Mouse (Mus musculus) CH12.LX (cell line): ENCODE data around the gene 4930447F04Rik. TPM values are rescaled to one million over a fixed set of nuclear protein-coding genes. Genes with fewer than 3 reads are reported as not detected.

Experiments
- DNase-seq: peaks from one replicate; pipeline ENCODE4 v3.0.0-alpha.2; 2013; ENCODE audit errors: extremely low read depth
- H3K27ac ChIP-seq: 2 replicates; pipeline ENCODE4 v1.5.1; 2012; ENCODE audit warnings: low read depth, mild to moderate bottlenecking, control low read depth, moderate library complexity; ENCODE audit not compliant: insufficient read depth
- H3K27me3 ChIP-seq: replicated peaks from 2 replicates; pipeline ENCODE3; 2012; ENCODE audit warnings: inconsistent platforms
- H3K36me3 ChIP-seq, 2 experiments: replicated peaks in 1 of 2; 2 replicates each; pipeline versions ENCODE3 to v1.6.1; 2012; ENCODE audit warnings: inconsistent platforms in 1 of 2, low read length in 1 of 2, mild to moderate bottlenecking in 1 of 2, mixed read lengths in 1 of 2, moderate library complexity in 1 of 2; ENCODE audit not compliant: control insufficient read depth in 1 of 2, insufficient read depth in 1 of 2
- H3K4me1 ChIP-seq, 2 experiments: 2 replicates each; pipeline ENCODE4 v1.6.1; 2012; ENCODE audit warnings: inconsistent platforms in 1 of 2, moderate library complexity in 1 of 2; ENCODE audit not compliant: insufficient read depth in 2 of 2, control insufficient read depth in 1 of 2
- H3K4me2 ChIP-seq: 2 replicates; pipeline ENCODE4 v1.6.1; 2012; ENCODE audit warnings: low read depth, mild to moderate bottlenecking, control low read depth; ENCODE audit not compliant: poor library complexity, insufficient read depth, severe bottlenecking
- H3K4me3 ChIP-seq, 3 experiments: fragments of 150-350 bp in 1 of 3; sonication (generic) in 1 of 3; replicated peaks in 1 of 3; 2 replicates each; pipeline versions ENCODE3 to v1.5.1; 2011 to 2012; ENCODE audit warnings: low read depth in 2 of 3, low read length in 2 of 3, mild to moderate bottlenecking in 2 of 3, moderate library complexity in 2 of 3, control low read depth in 1 of 3, improper control_type of control experiment in 1 of 3, inconsistent platforms in 1 of 3, mixed read lengths in 1 of 3; ENCODE audit not compliant: poor library complexity in 1 of 3
- H3K79me2 ChIP-seq: replicated peaks from 2 replicates; pipeline ENCODE4 v1.6.1; 2012; ENCODE audit warnings: mild to moderate bottlenecking, moderate library complexity; ENCODE audit not compliant: control insufficient read depth, poor library complexity, insufficient read depth, severe bottlenecking; ENCODE audit errors: extremely low read depth
- H3K9ac ChIP-seq: 2 replicates; pipeline ENCODE4 v1.6.1; 2012; ENCODE audit warnings: low read depth, mild to moderate bottlenecking, control low read depth, moderate library complexity; ENCODE audit not compliant: insufficient read depth
- H3K9me3 ChIP-seq: replicated peaks from 2 replicates; pipeline ENCODE3; 2012; ENCODE audit warnings: low read length, inconsistent platforms, mixed read lengths
- CHD1 ChIP-seq: IDR thresholded peaks from 2 replicates; pipeline ENCODE4 v1.6.1; 2012; ENCODE audit warnings: low read depth, low read length, improper control_type of control experiment, inconsistent platforms
- CHD2 ChIP-seq: IDR thresholded peaks from 2 replicates; pipeline ENCODE4 v1.6.1; 2011; ENCODE audit warnings: low read length, improper control_type of control experiment
- CTCF ChIP-seq, 2 experiments: IDR thresholded peaks in 1 of 2; conservative IDR thresholded peaks in 1 of 2; 2 replicates each; pipeline ENCODE4 v1.5.1; 2011 to 2012; ENCODE audit warnings: low read depth in 2 of 2, low read length in 2 of 2, improper control_type of control experiment in 1 of 2, inconsistent platforms in 1 of 2, mild to moderate bottlenecking in 1 of 2, moderate library complexity in 1 of 2
- EP300 ChIP-seq: IDR thresholded peaks from 2 replicates; pipeline ENCODE4 v1.6.1; 2011; ENCODE audit warnings: low read length, improper control_type of control experiment
- HCFC1 ChIP-seq: IDR thresholded peaks from 2 replicates; pipeline ENCODE4 v1.6.1; 2012; ENCODE audit warnings: low read depth, mild to moderate bottlenecking, inconsistent platforms, low read length, improper control_type of control experiment
- IRF4 ChIP-seq: IDR thresholded peaks from 2 replicates; pipeline ENCODE4 v1.6.1; 2014; ENCODE audit warnings: low read depth, mild to moderate bottlenecking, inconsistent platforms, low read length, improper control_type of control experiment
- JUN ChIP-seq: IDR thresholded peaks from 2 replicates; pipeline ENCODE4 v1.6.1; 2011; ENCODE audit warnings: low read depth, mild to moderate bottlenecking, low read length, improper control_type of control experiment, moderate library complexity; ENCODE audit not compliant: insufficient read depth
- JUND ChIP-seq: conservative IDR thresholded peaks from 2 replicates; pipeline ENCODE4 v1.6.1; 2011; ENCODE audit warnings: low read depth, low read length, improper control_type of control experiment
- MAFK ChIP-seq: IDR thresholded peaks from 2 replicates; pipeline ENCODE4 v1.6.1; 2011; ENCODE audit warnings: low read length, improper control_type of control experiment; ENCODE audit not compliant: insufficient replicate concordance
- MAZ ChIP-seq: IDR thresholded peaks from 2 replicates; pipeline ENCODE4 v1.6.1; 2012; ENCODE audit warnings: low read depth, mild to moderate bottlenecking, inconsistent platforms, low read length, improper control_type of control experiment, moderate library complexity
- NELFE ChIP-seq: IDR thresholded peaks from 2 replicates; pipeline ENCODE4 v1.6.1; 2011; ENCODE audit warnings: low read depth, low read length, improper control_type of control experiment
- NRF1 ChIP-seq: IDR thresholded peaks from 2 replicates; pipeline ENCODE4 v1.6.1; 2014; ENCODE audit warnings: low read depth, mild to moderate bottlenecking, inconsistent platforms, low read length, improper control_type of control experiment, moderate library complexity
- TCF12 ChIP-seq: IDR thresholded peaks from 2 replicates; pipeline ENCODE4 v1.6.1; 2014; ENCODE audit warnings: low read depth, mild to moderate bottlenecking, inconsistent platforms, low read length, improper control_type of control experiment
- USF1 ChIP-seq: IDR thresholded peaks from 2 replicates; pipeline ENCODE4 v1.6.1; 2014; ENCODE audit warnings: low read depth, mild to moderate bottlenecking, inconsistent platforms, low read length, improper control_type of control experiment
- USF2 ChIP-seq: conservative IDR thresholded peaks from 2 replicates; pipeline ENCODE4 v1.6.1; 2011; ENCODE audit warnings: low read depth, low read length, improper control_type of control experiment
- ZC3H11A ChIP-seq: IDR thresholded peaks from 2 replicates; pipeline ENCODE4 v1.6.1; 2012; ENCODE audit warnings: low read depth, mild to moderate bottlenecking, inconsistent platforms, low read length, improper control_type of control experiment
- ZKSCAN1 ChIP-seq: IDR thresholded peaks from 2 replicates; pipeline ENCODE4 v1.6.1; 2012; ENCODE audit warnings: low read depth, inconsistent platforms, low read length, improper control_type of control experiment, borderline replicate concordance
- dilution Hi-C: fragments of 300-500 bp; cut with MboI; formaldehyde crosslinking; loops from 2 replicates; pipeline ENCODE4 v1.14.3; 2020; ENCODE audit warnings: low sequenced_read_pairs; ENCODE audit not compliant: extremely low pct_unique_long_range_greater_than_20kb, extremely low pct_ligation_motif_present
- in situ Hi-C: fragments of 300-500 bp; cut with MboI; formaldehyde crosslinking; loops from 3 replicates; pipeline ENCODE4 v1.14.3; 2019; ENCODE audit warnings: low sequenced_read_pairs, low pct_ligation_motif_present, low pct_unique_long_range_greater_than_20kb, mixed read lengths
- polyA plus RNA-seq: library from polyadenylated mRNA; unstranded; fragments of >175 nt; gene quantifications from 2 replicates; pipeline ENCODE4 v1.2.1, GENCODE M21; 2012; ENCODE audit warnings: low read depth; ENCODE audit not compliant: insufficient read length
- total RNA-seq, 2 experiments: library from RNA; depleted of rRNA; stranded (reverse); fragments of 300-350 nt in 1 of 2; fragments of >200 nt in 1 of 2; gene quantifications; 2 replicates each; pipeline ENCODE4 v1.2.3; 2012 to 2014

4930447F04Rik gene
- total RNA-seq (2012; rRNA removed) (not detected in 2 replicates), total RNA-seq (2014; rRNA removed) (not detected in 2 replicates), polyA plus RNA-seq (not detected in 2 replicates)

- TF ChIP-seq NELFE (no peak), ZC3H11A (no peak), JUN (no peak), MAFK (no peak), CHD2 (no peak), MAZ (no peak), CTCF (conservative IDR thresholded peaks at IDR 0.05 in 1 of 2, IDR thresholded peaks at IDR 0.05 in 1 of 2; ENCODE audit: low read depth in 2 of 2, low read length in 2 of 2) (no peak), TCF12 (no peak), JUND (no peak), CHD1 (no peak), USF1 (no peak), IRF4 (no peak), ZKSCAN1 (no peak), USF2 (no peak), HCFC1 (no peak), EP300 (no peak), NRF1 (no peak)
- no peaks in the 10 kb centered on the region for H3K36me3 ChIP-seq
- DNase-seq = no peak
- H3K4me3 ChIP-seq = no peak within 1 kb of the TSS
- no peak within 1 kb of the TSS for H3K4me2 ChIP-seq
- H3K27ac ChIP-seq = no peak within 1 kb of the TSS
- no peaks in the 10 kb centered on the region for H3K79me2 ChIP-seq
- H3K9ac ChIP-seq = no peak within 1 kb of the TSS
- dilution Hi-C loops (no loop called here), in situ Hi-C loops (no loop called here)
- H3K9me3 ChIP-seq = no peaks in the 10 kb centered on the region
- no peaks in the 10 kb centered on the region for H3K27me3 ChIP-seq
- H3K4me1 ChIP-seq = no peaks in the 10 kb centered on the region
Measured at GRCm38 (mm10) chrX:66304124-66304523, at the start of gene 4930447F04Rik. TSS of gene 4930447F04Rik (minus strand) at chrX:66304224.
